Mouse (Mus musculus) limb, embryonic 11.5 days (tissue): ENCODE results near the gene C1s1. TPM values are rescaled to one million over a fixed set of nuclear protein-coding genes. Genes with fewer than 3 reads are reported as not detected.
"Not testable (repeated sequence)": the region's sequence is repeated elsewhere in the genome, so short reads cannot be mapped to it uniquely, and the experiment has no call there.

Experiments
- ATAC-seq: fragments of 200-750 bp; cut with Nextera tagmentation; 2 replicates; pipeline ENCODE4 v1.8.0; 2017; ENCODE audit warnings: low read depth; ENCODE audit not compliant: insufficient number of reproducible peaks, low FRiP score, low TSS enrichment
- DNase-seq: peaks from one replicate; pipeline ENCODE4 v3.0.0-alpha.2; 2015; ENCODE audit warnings: low spot score
- H3K27ac ChIP-seq: fragments of 300-500 bp; sonication (generic); replicated peaks from 2 replicates; pipeline ENCODE4 v1.5.1; 2014; ENCODE audit warnings: low read depth, mild to moderate bottlenecking, low read length
- H3K27me3 ChIP-seq: fragments of 300-500 bp; sonication (generic); 2 replicates; pipeline ENCODE4 v1.6.1; 2014; ENCODE audit warnings: mild to moderate bottlenecking, low read length, mixed read lengths; ENCODE audit not compliant: control insufficient read depth, insufficient read depth
- H3K36me3 ChIP-seq: fragments of 300-500 bp; sonication (generic); 2 replicates; pipeline ENCODE4 v1.6.1; 2014; ENCODE audit warnings: mild to moderate bottlenecking, low read length, moderate library complexity, mixed read lengths; ENCODE audit not compliant: control insufficient read depth, insufficient read depth
- H3K4me1 ChIP-seq: fragments of 300-500 bp; sonication (generic); 2 replicates; pipeline ENCODE4 v1.6.1; 2014; ENCODE audit warnings: low read length, mixed read lengths; ENCODE audit not compliant: control insufficient read depth, insufficient read depth
- H3K4me2 ChIP-seq: fragments of 300-500 bp; sonication (generic); 2 replicates; pipeline ENCODE4 v1.6.1; 2014; ENCODE audit warnings: low read depth, mild to moderate bottlenecking, moderate library complexity; ENCODE audit not compliant: severe bottlenecking
- H3K4me3 ChIP-seq: fragments of 300-500 bp; sonication (generic); 2 replicates; pipeline ENCODE4 v1.5.1; 2014; ENCODE audit warnings: low read depth, low read length
- H3K9ac ChIP-seq: fragments of 300-500 bp; sonication (generic); 2 replicates; pipeline ENCODE4 v1.6.1; 2014; ENCODE audit warnings: mild to moderate bottlenecking, low read length
- H3K9me3 ChIP-seq: fragments of 300-500 bp; sonication (generic); 2 replicates; pipeline ENCODE4 v1.6.1; 2016; ENCODE audit warnings: low read length; ENCODE audit not compliant: control insufficient read depth
- WGBS: fragments of 180-500 bp; shearing (Covaris S2); extraction: QIAGEN DNeasy Blood & Tissue Kit; methylation state at CpG from one replicate; pipeline ENCODE4 v1.1.7; 2014; 5-methylcytosine and 5-hydroxymethylcytosine counted together
- polyA plus RNA-seq: library from polyadenylated mRNA; unstranded; fragments of >200 nt; fragmentation: Nextera tagmentation; extraction: Ambion mirVana; gene quantifications from 2 replicates; pipeline ENCODE4 v1.2.1, GENCODE M21; 2014

C1s1 gene
- polyA plus RNA-seq, 1 experiment from 2014 or later: 0.41 TPM

DNA sequence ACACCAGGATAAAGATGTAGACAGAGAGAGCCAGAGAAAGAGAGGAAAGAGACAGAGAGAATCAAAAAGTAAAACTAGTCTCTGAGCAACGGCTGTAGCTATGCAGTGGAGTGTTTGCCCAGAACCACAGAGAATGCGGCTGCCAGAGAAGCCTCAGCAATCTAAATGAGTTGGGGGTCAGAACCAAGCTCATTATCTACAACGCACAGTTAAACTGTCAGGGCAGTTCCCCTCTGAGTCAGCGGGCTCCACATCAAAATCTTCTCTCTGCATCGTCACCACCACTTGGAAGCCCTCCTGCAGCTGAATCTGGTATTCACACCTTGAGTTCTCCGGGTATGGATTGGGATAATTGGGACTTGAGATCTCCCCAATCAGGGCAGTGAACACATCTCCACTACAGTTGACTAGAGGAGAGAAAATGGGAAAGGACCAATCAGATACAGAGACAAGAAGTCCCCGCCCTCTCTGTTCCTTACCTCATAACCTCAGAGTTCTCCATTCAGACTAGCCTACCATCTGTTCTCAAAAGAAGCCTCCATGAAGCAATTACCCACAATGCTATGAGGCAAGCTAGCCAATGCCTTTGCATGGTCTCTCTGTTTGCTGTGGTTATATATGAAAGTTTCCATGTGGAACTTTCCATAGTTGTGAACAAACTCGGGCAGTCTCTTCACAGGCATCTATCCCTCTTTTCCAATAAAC is 5.9 kb downstream of the C1s1 start:
- ATAC-seq: not testable (repeated sequence)

GRCm38 (mm10) chr6:124531077-124531476 is 11.1 kb downstream of the C1s1 start:
- ATAC-seq: no peak
- DNase-seq: no peak
- H3K4me2 ChIP-seq: no peak overlapping the region
- H3K27me3 ChIP-seq: no peaks in the 10 kb centered on the region
- no peak overlapping the region for H3K27ac ChIP-seq
- H3K4me3 ChIP-seq: no peak overlapping the region
- WGBS: 84% methylated on average over 8 of the region's 8 CpGs
- no peaks in the 10 kb centered on the region for H3K36me3 ChIP-seq
- H3K9me3 ChIP-seq: no peaks in the 10 kb centered on the region
- H3K4me1 ChIP-seq: no peaks in the 10 kb centered on the region
- no peak overlapping the region for H3K9ac ChIP-seq

More for the DNA sequence above, 5.9 kb downstream of the C1s1 start:
- not testable (repeated sequence) for H3K27me3 ChIP-seq, H3K27ac ChIP-seq, DNase-seq, H3K4me3 ChIP-seq, H3K9ac ChIP-seq, H3K36me3 ChIP-seq, H3K9me3 ChIP-seq, H3K4me2 ChIP-seq, H3K4me1 ChIP-seq
- 84% methylated on average over 8 of the region's 8 CpGs for WGBS

GRCm38 (mm10) chr6:124527881-124528280 is 14.3 kb downstream of the C1s1 start:
- H3K9me3 ChIP-seq: no peaks in the 10 kb centered on the region
- no peak for DNase-seq
- H3K27me3 ChIP-seq: no peaks in the 10 kb centered on the region
- H3K27ac ChIP-seq: no peak overlapping the region
- H3K4me1 ChIP-seq: no peaks in the 10 kb centered on the region
- no peak overlapping the region for H3K4me3 ChIP-seq
- ATAC-seq: no peak
- H3K4me2 ChIP-seq: no peak overlapping the region
- WGBS: 74% methylated on average over 3 of the region's 3 CpGs
- H3K36me3 ChIP-seq: no peaks in the 10 kb centered on the region
- H3K9ac ChIP-seq: no peak overlapping the region

GRCm38 (mm10) chr6:124522082-124522481 is 20.1 kb downstream of the C1s1 start:
- H3K4me2 ChIP-seq: not testable (repeated sequence)

DNA sequence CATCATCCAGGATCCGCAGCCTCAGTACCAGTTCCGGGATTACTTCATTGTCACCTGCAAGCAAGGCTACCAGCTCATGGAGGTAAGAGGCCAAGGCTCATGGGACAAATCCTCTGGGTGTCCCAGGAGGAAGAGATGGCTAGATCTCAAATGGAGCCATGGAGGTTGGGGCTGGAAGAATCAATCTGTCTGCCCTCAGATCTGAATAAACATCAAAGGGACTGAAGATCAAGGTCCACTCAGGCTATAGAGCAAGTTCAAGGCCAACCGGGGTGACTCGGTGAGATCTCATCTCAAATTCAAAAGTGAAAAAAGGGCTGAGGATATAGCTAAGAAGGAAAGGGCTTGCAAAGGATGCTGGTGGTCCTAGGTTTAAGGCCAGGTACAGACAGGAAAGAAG is 24.4 kb downstream of the C1s1 start:
- H3K9me3 ChIP-seq, H3K4me2 ChIP-seq, H3K4me3 ChIP-seq, H3K4me1 ChIP-seq, H3K36me3 ChIP-seq, H3K27ac ChIP-seq, H3K27me3 ChIP-seq, DNase-seq, H3K9ac ChIP-seq, ATAC-seq: not testable (repeated sequence)
- 89% methylated on average over 4 of the region's 4 CpGs for WGBS

More at GRCm38 (mm10) chr6:124522082-124522481, 20.1 kb downstream of the C1s1 start:
- not testable (repeated sequence) for H3K9me3 ChIP-seq, H3K4me3 ChIP-seq, H3K9ac ChIP-seq, H3K36me3 ChIP-seq, H3K27me3 ChIP-seq, ATAC-seq, DNase-seq, H3K4me1 ChIP-seq, H3K27ac ChIP-seq
- 75% methylated on average over 7 of the region's 7 CpGs for WGBS

GRCm38 (mm10) chr6:124512355-124512836 is 29.8 kb downstream of the C1s1 start, which contains the start of gene C1ra:
C1ra (plus strand) TSS chr6:124512405.
- peak; percentile 64 for DNase-seq
- no peak within 1 kb of the TSS for H3K4me3 ChIP-seq
- H3K27me3 ChIP-seq: no peaks in the 10 kb centered on the region
- H3K9me3 ChIP-seq: no peaks in the 10 kb centered on the region
- 0 out of 2 replicates have a peak within 1 kb of the TSS, but pooled peaks have one; percentile 16 for H3K4me2 ChIP-seq
- WGBS: 13% methylated on average over 6 of the region's 6 CpGs
- no peak for ATAC-seq
- no peaks in the 10 kb centered on the region for H3K36me3 ChIP-seq
- no peak within 1 kb of the TSS for H3K27ac ChIP-seq
- no peak within 1 kb of the TSS for H3K9ac ChIP-seq
- no peaks in the 10 kb centered on the region for H3K4me1 ChIP-seq

DNA sequence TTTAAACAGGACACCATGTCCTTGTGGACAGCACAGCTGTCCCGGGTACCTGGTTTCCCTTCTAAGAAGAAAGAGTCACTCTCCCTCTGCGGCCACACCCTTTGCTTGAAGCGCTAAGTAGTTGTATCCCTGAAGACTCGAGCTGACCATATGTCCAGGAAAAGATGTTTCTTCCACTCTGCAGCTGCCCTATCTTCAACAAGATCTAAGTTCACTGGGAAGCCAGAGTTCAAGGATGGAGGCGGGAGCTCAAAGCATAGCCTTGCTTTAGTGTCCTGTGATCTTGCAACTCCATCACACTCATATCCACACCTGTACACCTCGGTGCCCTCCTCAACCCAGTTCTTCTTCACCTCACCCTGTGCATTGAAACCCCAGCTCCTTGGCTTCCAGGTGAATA is 30.2 kb downstream of the C1s1 start:
- no peak overlapping the region for H3K4me2 ChIP-seq
- no peak overlapping the region for H3K27ac ChIP-seq
- H3K4me3 ChIP-seq: no peak overlapping the region
- no peak overlapping the region for H3K9ac ChIP-seq
- H3K9me3 ChIP-seq: no peaks in the 10 kb centered on the region
- H3K27me3 ChIP-seq: no peaks in the 10 kb centered on the region
- ATAC-seq (no peak), DNase-seq (no peak)
- no peaks in the 10 kb centered on the region for H3K36me3 ChIP-seq
- H3K4me1 ChIP-seq: no peaks in the 10 kb centered on the region
- 63% methylated on average over 6 of the region's 6 CpGs for WGBS

DNA sequence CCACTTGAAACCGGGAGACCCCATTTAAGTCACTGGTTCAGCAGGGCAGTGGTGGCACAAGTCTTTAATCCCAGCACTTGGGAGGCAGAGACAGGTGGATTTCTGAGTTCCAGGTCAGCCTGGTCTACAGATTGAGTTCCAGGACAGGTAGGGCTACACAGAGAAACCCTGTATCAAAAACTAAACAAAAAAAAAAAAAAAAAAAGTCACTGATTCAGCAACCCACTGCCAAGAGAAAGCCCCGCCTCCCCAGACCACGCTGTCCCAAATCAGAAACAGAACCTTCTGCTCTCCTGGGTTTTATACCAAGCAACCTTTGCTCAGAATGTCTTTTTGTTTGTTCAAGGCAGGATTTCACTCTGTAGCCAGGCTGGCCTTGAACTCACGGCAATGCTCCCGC is 33.0 kb downstream of the C1s1 start:
- H3K36me3 ChIP-seq, H3K9ac ChIP-seq, H3K4me2 ChIP-seq, H3K9me3 ChIP-seq, DNase-seq, H3K4me3 ChIP-seq, H3K27ac ChIP-seq, H3K27me3 ChIP-seq, H3K4me1 ChIP-seq, ATAC-seq: not testable (repeated sequence)
- 79% methylated on average over 5 of the region's 5 CpGs for WGBS
